Mouse (Mus musculus) T-cell, adult 2 months (primary cell): ENCODE data around the gene Hspd1.
A peak's percentile ranks its signal among the peaks of the same experiment; 100 is the strongest.

Experiments
- DNase-seq: peaks from one replicate; pipeline ENCODE4 v3.0.0; 2022; ENCODE audit warnings: low spot score

Hspd1 gene

DNA sequence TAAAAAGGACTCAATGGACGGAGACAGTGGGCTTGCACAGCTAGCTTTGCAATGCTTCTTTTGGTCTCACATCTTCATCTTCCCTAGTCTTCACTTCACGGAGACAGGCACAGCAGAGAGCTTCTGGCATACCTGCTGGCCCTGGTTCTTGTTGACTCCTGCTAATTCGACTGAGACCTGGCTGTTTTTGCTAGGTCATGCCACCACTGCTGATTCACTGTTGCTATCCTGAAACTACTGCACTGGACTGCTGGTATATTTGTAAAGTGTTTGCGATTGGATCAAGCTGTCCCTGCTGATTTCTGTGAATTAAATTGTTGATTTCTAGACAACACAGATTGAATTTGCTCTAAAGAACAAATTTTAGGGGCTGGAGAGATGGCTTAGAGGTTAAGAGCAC lies 46.4 kb downstream of the Hspd1 start:
- no peak for DNase-seq

DNA sequence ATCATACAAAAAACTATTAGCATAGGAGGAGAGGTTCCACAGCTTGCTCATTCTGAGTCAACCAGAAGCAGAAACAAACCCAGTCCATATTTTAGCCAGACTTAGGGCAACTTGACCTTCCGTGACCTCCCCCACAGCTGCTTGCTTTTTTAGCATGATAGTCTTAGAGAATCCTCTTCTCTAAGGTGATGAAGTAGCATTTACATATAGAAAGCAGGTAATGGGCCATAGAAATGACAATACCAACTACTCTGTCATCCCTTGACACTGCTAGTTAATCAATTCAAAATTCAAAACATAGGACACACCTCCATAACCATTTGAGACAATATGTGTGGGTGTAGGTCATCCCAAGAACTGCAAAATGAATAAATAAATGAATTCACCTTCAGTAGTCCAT lies 48.1 kb downstream of the Hspd1 start:
- no peak for DNase-seq

DNA sequence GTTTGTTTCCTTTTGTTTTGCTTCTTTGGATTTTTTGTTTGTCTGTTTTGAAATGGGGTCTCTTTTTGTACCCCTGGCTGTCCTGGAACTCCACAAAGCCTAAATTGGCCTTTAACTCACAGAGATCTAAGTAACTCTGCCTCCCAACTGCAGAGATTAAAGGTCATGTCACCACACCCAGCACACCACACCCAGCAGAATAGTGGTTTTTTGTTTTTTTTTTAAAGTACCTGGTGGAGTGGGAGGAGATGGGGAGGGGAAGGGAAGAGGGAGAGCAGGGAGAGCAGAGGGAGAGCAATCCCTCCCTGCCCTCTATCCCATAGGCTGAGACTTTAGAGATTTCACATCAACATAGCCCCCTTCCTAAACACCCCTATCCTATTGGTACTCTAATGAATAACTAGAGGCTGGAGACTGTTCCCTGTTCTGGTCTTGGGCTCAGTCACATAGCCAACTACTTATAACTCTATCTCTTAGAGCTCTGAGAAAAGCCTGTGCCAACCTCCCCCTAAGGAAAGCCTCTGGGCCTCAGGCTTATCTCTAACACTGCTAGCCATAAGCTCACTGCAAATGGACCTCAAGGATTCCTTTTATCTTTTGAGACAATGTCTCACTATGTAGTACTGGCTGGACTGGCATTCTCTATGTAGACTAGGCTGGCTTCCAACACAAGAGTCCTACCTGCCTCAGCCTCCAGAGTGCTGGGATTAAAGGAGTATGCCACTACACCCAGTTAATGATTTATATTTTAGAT lies 56.8 kb downstream of the Hspd1 start:
- no peak for DNase-seq

DNA sequence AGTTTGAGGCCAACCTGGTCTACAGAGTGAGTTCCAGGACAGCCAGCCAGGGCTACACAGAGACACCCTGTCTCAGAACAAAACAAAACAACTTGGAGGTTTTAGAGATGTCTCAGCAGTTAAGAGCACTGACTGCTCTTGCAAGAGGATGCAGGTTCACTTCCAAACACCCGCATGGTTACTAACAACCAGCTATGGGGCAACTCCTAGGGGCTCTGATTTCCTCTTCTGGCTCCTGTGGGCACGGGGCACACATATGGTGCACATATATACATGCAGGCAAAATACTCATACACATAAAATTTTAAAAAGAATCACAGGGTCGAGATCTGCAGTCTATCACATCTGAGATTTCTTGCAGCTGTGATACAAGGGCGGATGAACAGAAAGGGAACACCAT lies 58.6 kb downstream of the Hspd1 start:
- no peak for DNase-seq

DNA sequence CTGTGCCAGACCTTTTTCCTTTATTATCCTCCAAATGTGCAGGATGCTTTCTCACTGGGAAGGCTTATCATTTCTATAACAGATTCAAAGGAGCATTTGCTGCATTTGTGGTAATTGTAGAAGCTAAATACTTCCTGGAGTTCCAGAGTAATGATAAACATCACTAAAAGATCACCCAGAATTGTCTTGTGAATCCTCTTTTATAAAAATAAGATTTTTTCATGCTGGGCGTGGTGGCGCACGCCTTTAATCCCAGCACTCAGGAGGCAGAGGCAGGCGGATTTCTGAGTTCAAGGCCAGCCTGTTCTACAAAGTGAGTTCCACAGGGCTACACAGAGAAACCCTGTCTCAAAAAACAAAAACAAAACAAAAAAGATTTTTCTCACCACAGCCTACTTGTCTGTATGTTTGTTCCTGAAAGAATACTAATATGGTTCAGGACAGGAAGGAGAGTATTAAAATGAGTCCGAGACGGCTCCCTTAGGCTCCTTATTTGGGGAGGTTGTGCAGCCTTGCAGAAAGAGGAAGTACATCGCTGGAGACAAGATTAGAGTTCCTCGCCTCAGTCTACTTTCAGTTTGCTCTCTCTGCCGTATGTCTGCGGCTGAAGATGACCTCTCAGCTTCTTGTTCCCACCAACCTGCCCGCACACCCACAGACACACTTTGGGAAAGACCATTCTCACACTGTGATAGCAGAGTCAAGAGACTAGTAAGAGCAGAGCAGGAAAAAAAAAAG lies 59.4 kb downstream of the Hspd1 start:
- DNase-seq, result peak; percentile 54

DNA sequence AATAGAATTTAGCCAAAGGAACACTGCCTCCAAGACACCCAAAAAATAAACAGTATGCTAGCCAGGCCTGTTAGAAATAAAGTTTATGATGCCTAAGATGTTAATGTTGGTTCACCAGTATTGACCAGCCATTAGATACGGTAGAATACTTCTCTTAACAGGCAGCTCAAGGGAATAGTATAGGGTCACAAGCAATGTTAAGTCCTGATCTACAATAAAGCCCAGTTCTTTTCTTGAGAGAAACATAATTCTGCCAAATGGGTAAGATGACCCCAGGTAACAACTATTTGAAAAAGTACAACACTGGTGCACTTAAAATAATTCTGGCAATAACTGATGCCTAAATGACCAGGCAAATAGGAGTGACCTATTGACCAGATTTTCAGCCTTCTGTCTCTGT lies 60.1 kb downstream of the Hspd1 start:
- no peak for DNase-seq
